Mouse (Mus musculus) neural tube, embryonic 14.5 days (tissue): ENCODE results near the gene C2cd2l. TPM values are rescaled to one million over a fixed set of nuclear protein-coding genes. Genes with fewer than 3 reads are reported as not detected.

ENCODE experiments used
- ATAC-seq: fragments of 200-750 bp; cut with Nextera tagmentation; 2 replicates; pipeline ENCODE4 v1.8.0; 2017; ENCODE audit warnings: low read depth, mild to moderate bottlenecking, moderate TSS enrichment, moderate library complexity
- H3K27ac ChIP-seq: fragments of 300-500 bp; sonication (generic); 2 replicates; pipeline ENCODE4 v1.5.1; 2014; ENCODE audit warnings: low read depth, mild to moderate bottlenecking, control low read depth, low read length, moderate library complexity, mixed read lengths
- H3K27me3 ChIP-seq: fragments of 300-500 bp; sonication (generic); 2 replicates; pipeline ENCODE4 v1.6.1; 2014; ENCODE audit warnings: low read length; ENCODE audit not compliant: control insufficient read depth, insufficient read depth
- H3K36me3 ChIP-seq: fragments of 300-500 bp; sonication (generic); 2 replicates; pipeline ENCODE4 v1.6.1; 2014; ENCODE audit warnings: low read length, mixed read lengths; ENCODE audit not compliant: control insufficient read depth, insufficient read depth
- H3K4me1 ChIP-seq: fragments of 300-500 bp; sonication (generic); 2 replicates; pipeline ENCODE4 v1.6.1; 2014; ENCODE audit warnings: low read length; ENCODE audit not compliant: control insufficient read depth, insufficient read depth
- H3K4me2 ChIP-seq: fragments of 300-500 bp; sonication (generic); 2 replicates; pipeline ENCODE4 v1.6.1; 2014; ENCODE audit warnings: mild to moderate bottlenecking, low read depth, low read length, control low read depth
- H3K4me3 ChIP-seq: fragments of 300-500 bp; sonication (generic); 2 replicates; pipeline ENCODE4 v1.5.1; 2014; ENCODE audit warnings: low read depth, low read length, control low read depth, mixed read lengths
- H3K9ac ChIP-seq: fragments of 300-500 bp; sonication (generic); replicated peaks from 2 replicates; pipeline ENCODE4 v1.6.1; 2014; ENCODE audit warnings: low read depth, mild to moderate bottlenecking, control low read depth, low read length, mixed read lengths
- H3K9me3 ChIP-seq: fragments of 300-500 bp; sonication (generic); 2 replicates; pipeline ENCODE4 v1.6.1; 2016; ENCODE audit warnings: low read length; ENCODE audit not compliant: control insufficient read depth
- WGBS: fragments of 180-500 bp; shearing (Covaris S2); extraction: QIAGEN DNeasy Blood & Tissue Kit; methylation state at CpG from one replicate; pipeline ENCODE4 v1.1.7; 2014; 5-methylcytosine and 5-hydroxymethylcytosine counted together
- polyA plus RNA-seq: library from polyadenylated mRNA; unstranded; fragments of >200 nt; fragmentation: Nextera tagmentation; extraction: Ambion mirVana; gene quantifications from 2 replicates; pipeline ENCODE4 v1.2.1, GENCODE M21; 2014

Gene C2cd2l
- polyA plus RNA-seq, 1 experiment from 2014 or later, result 19.0 TPM

GRCm38 (mm10) chr9:44320799-44321133, 681 bp upstream of the C2cd2l start:
- H3K27ac ChIP-seq, result peak overlapping the region; percentile 72; the same call in 1 of the 2 replicates
- 0 out of 2 replicates have a peak overlapping the region, but pooled peaks have one; percentile 32 for H3K9ac ChIP-seq
- H3K4me1 ChIP-seq, result peaks cover 25% of the 10 kb centered on the region
- WGBS, result 23% methylated on average over 6 of the region's 6 CpGs
- H3K27me3 ChIP-seq, result no peaks in the 10 kb centered on the region
- peak; percentile 12 for ATAC-seq
- H3K36me3 ChIP-seq, result peaks cover 7% of the 10 kb centered on the region; the same call in 1 of the 2 replicates
- no peaks in the 10 kb centered on the region for H3K9me3 ChIP-seq
- H3K4me2 ChIP-seq, result peak overlapping the region; percentile 91
- H3K4me3 ChIP-seq, result peak overlapping the region; percentile 76

GRCm38 (mm10) chr9:44319105-44319886, 789 bp downstream of the C2cd2l start:
- H3K9ac ChIP-seq, result peak overlapping the region; percentile 95
- H3K9me3 ChIP-seq, result no peaks in the 10 kb centered on the region
- H3K27ac ChIP-seq, result peak overlapping the region; percentile 74
- peak overlapping the region; percentile 91 for H3K4me2 ChIP-seq
- peak overlapping the region; percentile 76 for H3K4me3 ChIP-seq
- no peaks in the 10 kb centered on the region for H3K27me3 ChIP-seq
- ATAC-seq, result peak; percentile 25
- WGBS, result 3% methylated on average over 37 of the region's 37 CpGs
- peaks cover 23% of the 10 kb centered on the region for H3K4me1 ChIP-seq
- peaks cover 16% of the 10 kb centered on the region for H3K36me3 ChIP-seq

- Histone ChIP-seq H3K4me3 (peak overlapping the region; percentile 76), H3K4me2 (peak overlapping the region; percentile 91), H3K9me3 (no peaks in the 10 kb centered on the region), H3K27me3 (no peaks in the 10 kb centered on the region), H3K9ac (peak overlapping the region; percentile 95), H3K36me3 (peaks cover 16% of the 10 kb centered on the region), H3K27ac (no peak overlapping the region), H3K4me1 (peaks cover 23% of the 10 kb centered on the region)
- ATAC-seq, result no peak
- 25% methylated on average over 3 of the region's 3 CpGs for WGBS
Measured at GRCm38 (mm10) chr9:44318826-44319095, 1.3 kb downstream of the C2cd2l start.

GRCm38 (mm10) chr9:44318076-44318825, 1.8 kb downstream of the C2cd2l start:
- H3K27ac ChIP-seq, result no peak overlapping the region

GRCm38 (mm10) chr9:44317452-44317851, 2.6 kb downstream of the C2cd2l start:
- no peak overlapping the region for H3K4me2 ChIP-seq
- no peak overlapping the region for H3K27ac ChIP-seq
- 68% methylated on average over 4 of the region's 4 CpGs for WGBS
- peaks cover 23% of the 10 kb centered on the region for H3K4me1 ChIP-seq
- H3K9ac ChIP-seq, result no peak overlapping the region
- no peaks in the 10 kb centered on the region for H3K27me3 ChIP-seq
- no peak overlapping the region for H3K4me3 ChIP-seq
- no peak for ATAC-seq
- H3K9me3 ChIP-seq, result no peaks in the 10 kb centered on the region
- H3K36me3 ChIP-seq, result peaks cover 23% of the 10 kb centered on the region

More at GRCm38 (mm10) chr9:44318076-44318825, 1.8 kb downstream of the C2cd2l start:
- Histone ChIP-seq H3K36me3 (peaks cover 17% of the 10 kb centered on the region), H3K4me3 (no peak overlapping the region; the same call in 1 of the 2 replicates), H3K4me2 (peak overlapping the region; percentile 91), H3K9ac (0 out of 2 replicates have a peak overlapping the region, but pooled peaks have one; percentile 8), H3K4me1 (peaks cover 23% of the 10 kb centered on the region), H3K9me3 (no peaks in the 10 kb centered on the region), H3K27me3 (no peaks in the 10 kb centered on the region)
- 72% methylated on average over 5 of the region's 5 CpGs for WGBS
- no peak for ATAC-seq

- Histone ChIP-seq H3K27me3 (no peaks in the 10 kb centered on the region), H3K36me3 (peaks cover 28% of the 10 kb centered on the region), H3K27ac (no peak overlapping the region), H3K4me3 (no peak overlapping the region), H3K9ac (no peak overlapping the region), H3K4me2 (no peak overlapping the region), H3K9me3 (no peaks in the 10 kb centered on the region), H3K4me1 (peaks cover 20% of the 10 kb centered on the region)
- no peak for ATAC-seq
- WGBS, result 96% methylated on average over 18 of the region's 18 CpGs
Measured at GRCm38 (mm10) chr9:44314910-44315309, 5.2 kb downstream of the C2cd2l start.

GRCm38 (mm10) chr9:44314257-44314547, 5.9 kb downstream of the C2cd2l start:
- WGBS, result 76% methylated on average over 4 of the region's 4 CpGs

GRCm38 (mm10) chr9:44313476-44314256, 6.4 kb downstream of the C2cd2l start:
- peaks cover 28% of the 10 kb centered on the region for H3K36me3 ChIP-seq
- no peak overlapping the region for H3K27ac ChIP-seq
- no peak for ATAC-seq
- H3K4me1 ChIP-seq, result peaks cover 14% of the 10 kb centered on the region
- no peak overlapping the region for H3K9ac ChIP-seq
- H3K9me3 ChIP-seq, result no peaks in the 10 kb centered on the region
- 76% methylated on average over 19 of the region's 19 CpGs for WGBS
- no peak overlapping the region for H3K4me3 ChIP-seq
- H3K27me3 ChIP-seq, result no peaks in the 10 kb centered on the region
- no peak overlapping the region for H3K4me2 ChIP-seq

More at GRCm38 (mm10) chr9:44314257-44314547, 5.9 kb downstream of the C2cd2l start:
- H3K9ac ChIP-seq, result no peak overlapping the region
- ATAC-seq, result no peak
- no peaks in the 10 kb centered on the region for H3K9me3 ChIP-seq
- no peak overlapping the region for H3K27ac ChIP-seq
- H3K27me3 ChIP-seq, result no peaks in the 10 kb centered on the region
- no peak overlapping the region for H3K4me2 ChIP-seq
- peaks cover 28% of the 10 kb centered on the region for H3K36me3 ChIP-seq
- peaks cover 18% of the 10 kb centered on the region for H3K4me1 ChIP-seq
- H3K4me3 ChIP-seq, result no peak overlapping the region
